Mouse (Mus musculus): ENCODE data around the gene Nudt21. TPM values are rescaled to one million over a fixed set of nuclear protein-coding genes. Genes with fewer than 3 reads are reported as not detected.

Nudt21 gene
- polyA plus RNA-seq, 1 experiment from 2014 or later: 147 TPM

Other genes starting within 250 kb of the Nudt21 start
- 0.54 and 1.2 TPM in 2 replicates for gene Gnao1, start 227.1 kb downstream of the Nudt21 start, polyA plus RNA-seq (2016; fragmentation: Nextera tagmentation; extraction: Ambion mirVana)
- 35.9 and 39.1 TPM in 2 replicates for gene Amfr, start 24.2 kb downstream of the Nudt21 start, polyA plus RNA-seq (2016; fragmentation: Nextera tagmentation; extraction: Ambion mirVana)
- gene Ogfod1, start 167 bp upstream of the Nudt21 start, polyA plus RNA-seq (2016; fragmentation: Nextera tagmentation; extraction: Ambion mirVana): 13.6 and 15.4 TPM in 2 replicates
- gene Bbs2, start 61.9 kb upstream of the Nudt21 start, polyA plus RNA-seq (2016; fragmentation: Nextera tagmentation; extraction: Ambion mirVana): 13.3 and 14.2 TPM in 2 replicates
- not detected in 2 replicates for gene Mt4, start 100.2 kb upstream of the Nudt21 start, polyA plus RNA-seq (2016; fragmentation: Nextera tagmentation; extraction: Ambion mirVana)
- 0.30 TPM in 1 of 2 replicates, not detected in the other for gene Mt3, start 115.6 kb upstream of the Nudt21 start, polyA plus RNA-seq (2016; fragmentation: Nextera tagmentation; extraction: Ambion mirVana)
- gene Mt2, start 135.6 kb upstream of the Nudt21 start, polyA plus RNA-seq (2016; fragmentation: Nextera tagmentation; extraction: Ambion mirVana): 30.0 and 45.6 TPM in 2 replicates
- gene Mt1, start 142.1 kb upstream of the Nudt21 start, polyA plus RNA-seq (2016; fragmentation: Nextera tagmentation; extraction: Ambion mirVana): 105 and 163 TPM in 2 replicates
- 139 and 146 TPM in 2 replicates for gene Nup93, start 177.5 kb upstream of the Nudt21 start, polyA plus RNA-seq (2016; fragmentation: Nextera tagmentation; extraction: Ambion mirVana)

Measured in limb, embryonic 10.5 days (tissue).